Mouse (Mus musculus) stomach, adult 2 months (tissue): ENCODE data around the gene Gm14781. TPM values are rescaled to one million over a fixed set of nuclear protein-coding genes. Genes with fewer than 3 reads are reported as not detected.

ENCODE experiments used
- polyA plus RNA-seq: library from polyadenylated mRNA; depleted of rRNA; stranded (reverse); fragments of >200 nt; gene quantifications from 2 replicates; pipeline ENCODE4 v1.2.3, GENCODE M21; 2012; rRNA removed

The Gm14781 gene
- polyA plus RNA-seq: not detected in 2 replicates

GRCm38 (mm10) chrX:91631894-91632293 lies at the start of gene Gm14781:
TSS of gene Gm14781 (plus strand) at chrX:91632194.

Other genes with a start within 250 kb of the Gm14781 start
- gene Gm5072, start 239.7 kb upstream of the Gm14781 start, polyA plus RNA-seq: not detected in 2 replicates
- gene Gm8914, start 152.1 kb upstream of the Gm14781 start, polyA plus RNA-seq: not detected in 2 replicates
- gene 1700084M14Rik, start 56.3 kb upstream of the Gm14781 start, polyA plus RNA-seq: not detected in 2 replicates
- gene Mageb5, start 150.8 kb downstream of the Gm14781 start, polyA plus RNA-seq: not detected in 2 replicates